Mouse (Mus musculus) mesoderm, embryonic 11.5 days (tissue): Measurements from ENCODE around the gene Hrg.
A peak's percentile ranks its signal among the peaks of the same experiment; 100 is the strongest.
"Not testable (repeated sequence)": the region's sequence is repeated elsewhere in the genome, so short reads cannot be mapped to it uniquely, and the experiment has no call there.

Source experiments
- DNase-seq: peaks from one replicate; pipeline ENCODE4 v3.0.0-alpha.2; 2012; ENCODE audit warnings: low read depth, low spot score

The Hrg gene

GRCm38 (mm10) chr16:22950840-22951395, at the start of gene Hrg:
Gene Hrg (plus strand): TSS chr16:22951072.
- DNase-seq, result no peak

- no peak for DNase-seq
Observed at GRCm38 (mm10) chr16:22901326-22901725, 49.5 kb upstream of the Hrg start.

- DNase-seq, result no peak
Observed at GRCm38 (mm10) chr16:22909290-22909689, 41.6 kb upstream of the Hrg start.

- no peak for DNase-seq
Observed at GRCm38 (mm10) chr16:22911986-22912385, 38.9 kb upstream of the Hrg start.

DNA sequence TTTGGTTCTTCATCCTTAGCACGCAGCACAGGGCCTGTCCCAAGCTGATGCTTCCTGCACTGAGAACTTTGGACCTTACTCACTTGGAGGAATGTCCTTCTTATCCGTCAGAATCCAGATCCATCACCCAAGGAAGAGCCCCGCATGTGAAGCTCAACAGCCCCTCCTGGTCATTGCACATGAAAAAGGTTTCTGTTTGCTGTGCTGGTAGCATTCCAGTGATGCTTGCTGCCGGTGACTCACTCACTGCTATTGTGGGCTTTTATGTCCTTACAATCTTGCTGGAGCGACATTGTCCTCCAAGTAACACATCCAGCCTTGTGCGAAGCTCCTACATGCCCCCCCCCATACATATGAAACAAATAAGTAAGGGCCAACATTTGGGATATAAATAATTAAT, 38.0 kb upstream of the Hrg start:
- DNase-seq, result no peak

- DNase-seq, result no peak
Observed at GRCm38 (mm10) chr16:22914276-22914675, 36.6 kb upstream of the Hrg start.

DNA sequence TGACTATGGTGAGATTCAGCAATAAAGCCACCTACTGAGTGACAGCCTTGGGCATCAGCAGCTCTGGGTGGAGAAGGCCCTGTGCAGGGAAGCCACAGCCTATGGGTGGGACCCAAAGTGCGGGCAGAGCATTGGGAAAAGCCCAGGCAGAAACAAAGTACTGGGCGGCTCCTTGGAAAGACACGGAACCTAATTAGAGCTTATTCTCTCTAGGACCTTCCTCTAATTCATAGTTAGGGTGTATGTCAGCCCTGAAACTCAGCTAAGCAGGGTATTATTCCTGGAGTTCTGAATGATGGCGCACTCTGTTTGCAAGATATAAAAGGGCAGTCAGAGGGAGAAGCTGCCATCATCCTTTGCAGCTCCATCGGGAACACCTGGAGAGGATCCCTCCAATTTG, 32.8 kb upstream of the Hrg start, which contains the start of gene Fetub:
Gene Fetub (plus strand): TSS at position 301 of the 400 bp plus-strand sequence.
- DNase-seq, result no peak

- DNase-seq, result no peak
Observed at GRCm38 (mm10) chr16:22918664-22919312, 32.1 kb upstream of the Hrg start.

GRCm38 (mm10) chr16:22919971-22920854, 30.7 kb upstream of the Hrg start:
- no peak for DNase-seq

- DNase-seq, result no peak
Observed at GRCm38 (mm10) chr16:22921761-22922160, 29.1 kb upstream of the Hrg start.

DNA sequence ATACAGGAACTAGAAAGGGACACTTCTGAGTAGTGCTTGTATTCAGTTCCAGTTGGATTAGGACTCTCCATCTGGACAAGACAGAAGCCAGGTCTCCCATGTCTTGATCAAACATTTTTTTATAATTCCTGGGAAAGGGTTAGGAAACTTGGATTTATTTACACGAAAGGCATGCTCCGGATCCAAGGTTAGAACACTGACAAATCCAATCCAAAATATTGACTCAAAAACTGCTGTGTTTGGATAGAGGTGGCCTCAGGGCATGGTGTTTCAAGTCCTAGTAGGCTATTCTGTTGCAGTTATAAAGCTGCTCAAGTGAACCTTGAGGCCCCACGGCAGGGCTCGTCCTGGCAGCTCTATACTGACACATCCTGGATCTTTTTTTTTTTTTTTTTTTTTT, 28.4 kb upstream of the Hrg start:
- DNase-seq, result no peak

DNA sequence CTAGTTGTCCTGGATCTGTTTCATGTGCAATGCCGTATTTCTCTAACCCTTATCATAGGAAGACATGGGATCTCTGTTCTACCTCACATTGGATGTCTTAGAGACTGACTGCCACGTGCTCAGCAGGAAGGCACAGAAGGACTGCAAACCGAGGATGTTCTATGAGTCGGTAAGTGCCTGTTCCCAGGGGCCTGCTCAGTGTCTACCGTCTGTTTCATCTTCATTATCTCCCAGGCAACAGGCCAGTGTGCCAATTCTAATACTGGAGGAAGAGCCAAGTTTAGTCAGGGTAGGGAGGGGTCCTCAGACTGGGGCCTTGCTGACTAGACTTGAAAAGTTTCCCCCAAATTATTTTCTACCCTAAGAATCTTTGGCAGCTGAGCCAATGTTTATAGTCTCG, 21.3 kb upstream of the Hrg start:
- no peak for DNase-seq

GRCm38 (mm10) chr16:22931431-22932200, 19.3 kb upstream of the Hrg start:
- DNase-seq, result no peak

- DNase-seq, result no peak
Observed at GRCm38 (mm10) chr16:22937631-22938030, 13.2 kb upstream of the Hrg start.

- DNase-seq, result no peak
Observed at GRCm38 (mm10) chr16:22938541-22938940, 12.3 kb upstream of the Hrg start.

- no peak for DNase-seq
Observed at GRCm38 (mm10) chr16:22939120-22939695, 11.7 kb upstream of the Hrg start.

DNA sequence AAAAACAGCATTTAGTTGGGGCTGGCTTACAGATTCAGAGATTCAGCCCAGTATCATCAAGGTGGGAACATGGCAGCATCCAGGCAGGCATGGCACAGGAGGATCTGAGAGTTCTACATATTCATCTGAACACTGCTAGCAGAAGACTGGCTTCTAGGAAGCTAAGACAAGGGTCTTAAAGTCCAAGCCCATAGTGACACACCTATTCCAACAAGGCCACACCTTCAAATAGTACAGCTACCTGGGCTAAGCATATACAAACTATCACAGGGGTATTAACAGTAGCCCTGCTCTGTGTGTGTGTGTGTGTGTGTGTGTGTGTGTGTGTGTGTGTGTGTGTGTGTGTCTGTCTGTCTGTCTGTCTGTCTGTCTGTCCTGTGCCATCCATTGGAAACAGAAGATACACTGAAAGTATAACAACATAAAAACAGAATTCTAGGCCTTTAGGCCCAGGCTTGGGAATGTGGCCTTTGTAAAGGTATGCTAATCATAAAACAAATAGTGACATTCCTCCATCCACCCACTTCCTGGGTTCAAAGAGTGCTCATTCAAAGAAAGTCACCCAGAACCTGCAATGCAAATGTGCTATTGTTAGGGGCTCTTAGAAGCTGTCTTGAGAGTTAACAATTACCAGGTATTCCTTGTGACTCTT, 8.9 kb upstream of the Hrg start:
- not testable (repeated sequence) for DNase-seq

DNA sequence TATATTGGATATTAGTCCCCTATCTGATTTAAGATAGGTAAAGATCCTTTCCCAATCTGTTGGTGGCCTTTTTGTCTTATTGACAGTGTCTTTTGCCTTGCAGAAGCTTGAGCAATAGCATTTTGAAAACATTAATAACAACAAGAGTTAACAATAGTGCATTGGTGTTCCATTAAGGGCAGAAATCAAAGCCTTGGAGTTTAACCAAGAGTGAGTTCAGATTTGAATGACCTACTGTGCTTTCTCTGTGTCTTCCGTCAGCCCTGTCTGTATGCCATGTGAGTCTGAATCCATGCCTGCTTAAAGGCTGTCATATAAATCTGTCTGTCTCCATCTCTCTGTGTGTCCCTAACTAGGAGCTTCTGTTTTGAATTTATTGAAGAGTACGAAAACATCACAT, 3.5 kb upstream of the Hrg start:
- no peak for DNase-seq

GRCm38 (mm10) chr16:22953069-22953468, 2.2 kb downstream of the Hrg start:
- DNase-seq, result no peak

DNA sequence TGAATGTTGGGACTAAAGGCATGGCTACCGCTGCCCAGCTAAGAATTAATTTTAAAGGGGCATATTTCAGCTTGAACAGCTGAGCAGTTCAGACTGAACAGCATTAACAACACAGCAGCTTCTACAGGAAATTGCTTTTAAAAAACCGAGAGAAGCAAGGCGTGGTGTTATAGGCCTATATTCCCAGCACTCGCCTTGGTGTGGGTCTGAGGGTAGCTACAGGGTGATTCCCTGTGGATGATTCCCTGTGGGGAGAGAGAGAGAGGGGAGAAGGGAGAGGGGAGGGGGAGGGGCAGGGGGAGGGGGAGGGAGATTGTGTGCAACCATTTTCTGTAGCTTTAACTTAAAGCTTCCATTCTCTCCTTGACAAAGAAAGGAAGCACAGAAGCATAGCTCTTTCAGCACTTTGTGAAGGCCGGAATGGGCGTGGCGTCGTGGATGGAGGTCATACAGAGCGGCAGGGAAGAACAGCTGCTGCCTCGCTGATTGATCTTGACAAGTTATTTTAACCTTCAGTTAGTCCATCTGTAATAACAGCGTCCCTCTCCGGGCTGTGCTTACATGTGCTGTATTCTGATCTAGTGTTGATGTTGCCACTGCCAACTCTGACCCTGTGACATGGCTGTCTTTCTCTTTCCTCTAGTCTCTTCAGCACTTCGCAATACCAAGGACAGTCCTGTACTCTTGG, 4.7 kb downstream of the Hrg start:
- DNase-seq, result peak; percentile 76

DNA sequence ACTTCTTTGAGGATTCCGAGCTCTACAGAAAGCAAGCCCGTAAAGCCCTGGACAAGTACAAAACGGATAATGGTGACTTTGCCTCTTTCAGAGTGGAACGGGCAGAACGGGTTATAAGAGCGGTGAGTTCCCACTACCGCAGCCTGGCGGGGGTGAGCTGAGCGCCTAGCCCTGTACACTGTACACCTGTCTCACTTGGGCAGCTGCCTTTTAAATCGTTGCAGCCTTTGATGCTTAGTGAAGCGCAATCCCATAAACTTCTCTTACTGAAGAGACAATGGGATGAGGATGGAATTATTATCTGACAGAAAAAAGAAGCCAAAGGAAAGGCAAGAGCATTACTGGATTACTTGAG, 5.2 kb downstream of the Hrg start:
- no peak for DNase-seq
